Mouse (Mus musculus) forebrain, embryonic 11.5 days (tissue): ENCODE measurements around the gene Zswim3. TPM values are rescaled to one million over a fixed set of nuclear protein-coding genes. Genes with fewer than 3 reads are reported as not detected.
A peak's percentile ranks its signal among the peaks of the same experiment; 100 is the strongest.

ENCODE experiments used
- ATAC-seq: fragments of 200-750 bp; cut with Nextera tagmentation; replicated peaks from 2 replicates; pipeline ENCODE4 v1.8.0; 2017; ENCODE audit warnings: moderate TSS enrichment; ENCODE audit not compliant: low FRiP score
- DNase-seq: peaks from one replicate; pipeline ENCODE4 v3.0.0-alpha.2; 2017; ENCODE audit warnings: low spot score
- H3K27ac ChIP-seq: fragments of 300-500 bp; sonication (generic); 2 replicates; pipeline ENCODE4 v1.5.1; 2014; ENCODE audit warnings: low read depth, low read length
- H3K27me3 ChIP-seq: fragments of 300-500 bp; sonication (generic); 2 replicates; pipeline ENCODE4 v1.6.1; 2014; ENCODE audit warnings: mild to moderate bottlenecking, low read length, mixed read lengths; ENCODE audit not compliant: control insufficient read depth, insufficient read depth
- H3K36me3 ChIP-seq: fragments of 300-500 bp; sonication (generic); 2 replicates; pipeline ENCODE4 v1.6.1; 2014; ENCODE audit warnings: mild to moderate bottlenecking, low read length, moderate library complexity, mixed read lengths; ENCODE audit not compliant: control insufficient read depth, insufficient read depth
- H3K4me1 ChIP-seq: fragments of 300-500 bp; sonication (generic); replicated peaks from 2 replicates; pipeline ENCODE4 v1.6.1; 2014; ENCODE audit warnings: low read length, mixed read lengths; ENCODE audit not compliant: control insufficient read depth, insufficient read depth
- H3K4me2 ChIP-seq: fragments of 300-500 bp; sonication (generic); 2 replicates; pipeline ENCODE4 v1.6.1; 2014; ENCODE audit warnings: low read depth, mild to moderate bottlenecking, low read length, moderate library complexity, mixed read lengths; ENCODE audit not compliant: severe bottlenecking
- H3K4me3 ChIP-seq: fragments of 300-500 bp; sonication (generic); 2 replicates; pipeline ENCODE4 v1.5.1; 2014; ENCODE audit warnings: low read depth, low read length
- H3K9ac ChIP-seq: fragments of 300-500 bp; sonication (generic); 2 replicates; pipeline ENCODE4 v1.6.1; 2014; ENCODE audit warnings: low read length
- H3K9me3 ChIP-seq: fragments of 300-500 bp; sonication (generic); 2 replicates; pipeline ENCODE4 v1.6.1; 2016; ENCODE audit warnings: low read length, mixed read lengths; ENCODE audit not compliant: control insufficient read depth
- WGBS: fragments of 180-500 bp; shearing (Covaris S2); extraction: QIAGEN DNeasy Blood & Tissue Kit; methylation state at CpG from one replicate; pipeline ENCODE4 v1.1.7; 2014; 5-methylcytosine and 5-hydroxymethylcytosine counted together
- polyA plus RNA-seq: library from polyadenylated mRNA; unstranded; fragments of >200 nt; fragmentation: Nextera tagmentation; extraction: Ambion mirVana; gene quantifications from 2 replicates; pipeline ENCODE4 v1.2.1, GENCODE M21; 2014

Gene Zswim3
- polyA plus RNA-seq, 1 experiment from 2014 or later: 10.2 TPM

GRCm38 (mm10) chr2:164806614-164807013 is 1.7 kb downstream of the Zswim3 start:
- Histone ChIP-seq H3K4me3 (no peak overlapping the region), H3K27me3 (no peaks in the 10 kb centered on the region), H3K9ac (no peak overlapping the region), H3K9me3 (no peaks in the 10 kb centered on the region), H3K4me1 (peaks cover 5% of the 10 kb centered on the region; the same call in 1 of the 2 replicates), H3K36me3 (no peaks in the 10 kb centered on the region), H3K27ac (no peak overlapping the region), H3K4me2 (no peak overlapping the region)
- DNase-seq (no peak), ATAC-seq (no peak)
- WGBS: 90% methylated on average over 7 of the region's 7 CpGs

DNA sequence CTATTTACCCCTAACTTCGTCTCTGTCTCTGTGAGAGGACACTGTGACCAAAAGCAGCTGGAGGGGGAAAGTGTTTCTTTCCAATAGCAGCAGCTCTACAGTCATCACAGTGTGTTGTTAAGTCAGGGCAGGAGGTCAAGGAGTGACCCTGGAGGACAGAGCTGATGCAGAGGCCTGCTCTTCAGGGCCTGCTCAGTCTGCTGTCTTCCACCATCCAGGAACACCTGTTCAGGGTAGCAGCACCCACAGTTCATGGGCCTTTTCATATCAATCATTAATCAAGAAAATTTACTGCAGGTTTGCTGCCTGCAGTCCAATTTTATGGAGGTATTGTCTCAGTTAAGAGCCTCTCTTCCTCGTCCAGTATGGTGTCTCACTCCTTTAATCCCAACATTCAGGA is 8.7 kb downstream of the Zswim3 start:
- Histone ChIP-seq H3K4me1 (no peaks in the 10 kb centered on the region), H3K4me3 (no peak overlapping the region), H3K4me2 (no peak overlapping the region), H3K27me3 (no peaks in the 10 kb centered on the region), H3K9me3 (no peaks in the 10 kb centered on the region), H3K9ac (no peak overlapping the region), H3K27ac (no peak overlapping the region), H3K36me3 (no peaks in the 10 kb centered on the region; the same call in 1 of the 2 replicates)
- 61% methylated on average over 2 of the region's 2 CpGs for WGBS
- DNase-seq (no peak), ATAC-seq (no peak)

- ATAC-seq (no peak), DNase-seq (no peak)
- 92% methylated on average over 5 of the region's 5 CpGs for WGBS
- Histone ChIP-seq H3K4me2 (no peak overlapping the region), H3K9ac (no peak overlapping the region), H3K27me3 (no peaks in the 10 kb centered on the region), H3K27ac (no peak overlapping the region), H3K4me1 (no peaks in the 10 kb centered on the region), H3K9me3 (no peaks in the 10 kb centered on the region), H3K4me3 (no peak overlapping the region), H3K36me3 (no peaks in the 10 kb centered on the region; the same call in 1 of the 2 replicates)
These were observed 10.4 kb downstream of the Zswim3 start for GRCm38 (mm10) chr2:164815348-164815747.

DNA sequence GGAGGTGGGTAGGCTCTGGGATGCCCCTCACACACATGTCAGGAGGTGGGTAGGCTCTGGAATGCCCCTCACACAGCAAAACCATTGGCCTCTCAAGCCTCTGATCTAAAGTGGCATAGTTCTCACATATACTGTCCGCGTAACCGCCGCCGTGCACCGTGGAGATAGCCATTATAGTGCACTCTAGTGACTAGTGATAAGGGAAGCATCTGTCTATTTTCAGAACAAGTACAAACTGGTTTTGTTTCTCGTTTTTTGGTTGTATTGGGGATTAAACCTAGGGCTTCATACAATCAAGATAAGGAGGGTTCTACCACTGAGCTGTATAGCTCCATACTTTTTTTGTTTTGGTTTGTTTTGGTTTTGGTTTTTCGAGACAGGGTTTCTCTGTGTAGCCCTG is 10.9 kb downstream of the Zswim3 start:
- Histone ChIP-seq H3K27me3 (no peaks in the 10 kb centered on the region), H3K4me3 (no peak overlapping the region), H3K9ac (no peak overlapping the region), H3K4me2 (no peak overlapping the region), H3K9me3 (no peaks in the 10 kb centered on the region), H3K36me3 (no peaks in the 10 kb centered on the region; the same call in 1 of the 2 replicates), H3K4me1 (no peaks in the 10 kb centered on the region), H3K27ac (no peak overlapping the region)
- ATAC-seq (no peak), DNase-seq (no peak)
- 94% methylated on average over 8 of the region's 8 CpGs for WGBS

GRCm38 (mm10) chr2:164817206-164817605 is 12.3 kb downstream of the Zswim3 start:
- 80% methylated on average over 6 of the region's 6 CpGs for WGBS
- Histone ChIP-seq H3K4me3 (no peak overlapping the region), H3K4me1 (peaks cover under 1% of the 10 kb centered on the region; the same call in 1 of the 2 replicates), H3K9me3 (no peaks in the 10 kb centered on the region), H3K4me2 (no peak overlapping the region), H3K27me3 (no peaks in the 10 kb centered on the region), H3K36me3 (no peaks in the 10 kb centered on the region; the same call in 1 of the 2 replicates), H3K27ac (no peak overlapping the region), H3K9ac (no peak overlapping the region)
- no peak for DNase-seq
- ATAC-seq: no peak

- H3K9ac ChIP-seq: no peak overlapping the region
- no peaks in the 10 kb centered on the region; the same call in 1 of the 2 replicates for H3K36me3 ChIP-seq
- H3K4me1 ChIP-seq: peaks cover 4% of the 10 kb centered on the region; the same call in 1 of the 2 replicates
- no peak overlapping the region for H3K4me2 ChIP-seq
- no peaks in the 10 kb centered on the region for H3K27me3 ChIP-seq
- ATAC-seq: no peak
- H3K4me3 ChIP-seq: no peak overlapping the region
- H3K9me3 ChIP-seq: no peaks in the 10 kb centered on the region
- H3K27ac ChIP-seq: no peak overlapping the region
- no peak for DNase-seq
- WGBS: 71% methylated on average over 5 of the region's 5 CpGs
These were observed 12.8 kb downstream of the Zswim3 start for GRCm38 (mm10) chr2:164817703-164818102.

DNA sequence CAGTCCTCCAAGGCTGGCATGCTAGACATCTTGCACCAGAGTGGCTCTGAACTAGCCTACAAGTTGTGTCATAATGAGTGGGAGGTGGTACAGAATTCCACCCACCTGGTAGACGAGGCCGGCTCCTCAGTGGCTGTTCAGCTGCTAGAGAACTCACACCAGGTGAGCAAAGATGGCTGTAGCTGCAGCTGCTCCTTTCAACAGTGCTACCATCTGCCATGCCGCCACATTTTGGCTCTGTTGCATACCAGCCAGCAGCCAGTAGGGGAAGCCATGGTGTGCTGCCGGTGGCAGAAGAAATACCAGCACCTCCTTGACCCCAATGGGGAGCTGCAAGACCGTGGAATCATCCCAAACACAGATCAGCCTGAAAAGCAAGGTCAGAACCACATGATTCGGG is 16.2 kb downstream of the Zswim3 start:
- Histone ChIP-seq H3K27me3 (no peaks in the 10 kb centered on the region), H3K4me2 (no peak overlapping the region), H3K36me3 (peaks cover 3% of the 10 kb centered on the region; the same call in 1 of the 2 replicates), H3K4me3 (no peak overlapping the region), H3K9me3 (no peaks in the 10 kb centered on the region), H3K4me1 (peaks cover 6% of the 10 kb centered on the region; the same call in 1 of the 2 replicates), H3K9ac (no peak overlapping the region), H3K27ac (no peak overlapping the region)
- ATAC-seq (no peak), DNase-seq (no peak)
- WGBS: 82% methylated on average over 6 of the region's 6 CpGs

- Histone ChIP-seq H3K27me3 (no peaks in the 10 kb centered on the region), H3K4me3 (peak within 1 kb of the TSS; percentile 57), H3K27ac (peak within 1 kb of the TSS; percentile 77; the same call in 1 of the 2 replicates), H3K4me1 (peaks cover 6% of the 10 kb centered on the region; the same call in 1 of the 2 replicates), H3K4me2 (peak within 1 kb of the TSS; percentile 54), H3K9ac (peak within 1 kb of the TSS; percentile 64), H3K36me3 (peaks cover 3% of the 10 kb centered on the region; the same call in 1 of the 2 replicates), H3K9me3 (no peaks in the 10 kb centered on the region)
- peak; percentile 99 for DNase-seq
- ATAC-seq: peak; percentile 99
- 2% methylated on average over 32 of the region's 32 CpGs for WGBS
These were observed 17.8 kb downstream of the Zswim3 start, which contains the start of gene Zswim1 for GRCm38 (mm10) chr2:164822636-164823165. Gene Zswim1 (plus strand): TSS chr2:164822686.

DNA sequence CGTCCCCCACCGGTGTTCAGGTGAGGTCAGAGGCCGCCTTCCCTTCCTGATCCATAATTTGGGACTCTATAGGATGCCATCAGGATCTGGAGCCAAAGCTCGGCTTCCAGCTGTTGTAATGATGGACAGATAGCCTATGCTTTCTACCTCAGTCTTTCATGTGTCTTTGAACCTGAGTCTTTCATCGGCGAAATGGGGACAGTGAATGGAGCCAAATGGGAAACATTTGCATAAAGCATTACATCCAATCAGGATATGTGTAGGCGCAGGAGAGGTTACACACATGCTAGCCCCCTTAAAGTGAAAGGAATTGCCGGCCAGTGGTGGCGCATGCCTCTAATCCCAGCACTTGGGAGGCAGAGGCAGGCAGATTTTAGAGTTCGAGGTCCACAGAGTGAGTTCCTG is 18.3 kb downstream of the Zswim3 start:
- Histone ChIP-seq H3K4me1 (peaks cover 6% of the 10 kb centered on the region; the same call in 1 of the 2 replicates), H3K36me3 (peaks cover 3% of the 10 kb centered on the region; the same call in 1 of the 2 replicates), H3K9ac (peak overlapping the region; percentile 64), H3K9me3 (no peaks in the 10 kb centered on the region), H3K4me2 (peak overlapping the region; percentile 54), H3K27me3 (no peaks in the 10 kb centered on the region), H3K27ac (peak overlapping the region; percentile 77; the same call in 1 of the 2 replicates), H3K4me3 (peak overlapping the region; percentile 57)
- 4% methylated on average over 10 of the region's 10 CpGs for WGBS
- ATAC-seq: peak; percentile 65
- no peak for DNase-seq
